Mouse (Mus musculus) c-Kit-positive CD71-positive TER-119-negative erythroid progenitor cells, embryonic 14.5 days (primary cell): ENCODE measurements at regions not wholly inside any gene's neighbourhood (a gene's known extent, or its start where the extent isn't known, plus 50 kb on each side); places are given as distances from the start of the nearest gene placed in this dataset.
A peak's percentile ranks its signal among the peaks of the same experiment; 100 is the strongest.

Experiments used
- DNase-seq: peaks from one replicate; pipeline ENCODE4 v3.0.0-alpha.2; 2013; ENCODE audit warnings: low read depth

DNA sequence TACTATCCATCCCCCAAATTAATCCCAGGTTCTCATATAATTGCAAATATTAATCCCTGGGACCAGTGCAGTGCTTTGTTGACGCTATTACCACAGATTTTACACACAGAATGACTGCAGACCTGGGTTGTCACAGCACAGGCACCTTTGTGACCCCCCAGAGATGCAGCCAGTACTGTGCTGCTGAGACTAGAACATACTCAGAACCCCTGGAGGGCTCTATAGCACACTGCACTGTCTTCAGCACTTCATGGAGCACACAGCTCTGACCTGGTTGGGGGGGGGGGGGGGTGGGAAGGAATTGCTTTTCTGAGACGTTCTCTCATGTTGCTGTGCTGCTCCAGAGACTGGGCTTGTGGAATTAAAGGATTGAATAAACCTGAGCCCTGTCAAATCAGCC, 154.9 kb upstream of the Gm34302 start:
- no peak for DNase-seq

DNA sequence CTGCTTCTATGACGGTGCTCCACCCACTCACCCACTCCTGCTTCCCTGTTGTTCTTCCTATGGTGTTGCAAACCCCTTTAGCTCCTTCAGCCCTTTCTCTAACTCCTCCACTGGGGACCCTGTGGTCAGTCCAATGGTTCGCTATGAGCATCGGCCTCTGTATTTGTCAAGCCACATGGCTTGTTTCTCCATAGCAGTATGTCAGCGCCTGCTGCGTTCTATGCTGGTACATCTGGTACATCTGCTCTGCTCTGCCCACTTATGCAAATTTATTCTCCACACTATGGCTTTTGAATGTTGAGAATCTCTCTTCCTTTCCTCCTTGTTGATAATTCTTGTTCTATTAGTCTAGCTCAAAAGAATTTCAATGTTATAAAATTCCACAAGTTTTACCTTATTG, 154.2 kb upstream of the Gm34302 start:
- no peak for DNase-seq

DNA sequence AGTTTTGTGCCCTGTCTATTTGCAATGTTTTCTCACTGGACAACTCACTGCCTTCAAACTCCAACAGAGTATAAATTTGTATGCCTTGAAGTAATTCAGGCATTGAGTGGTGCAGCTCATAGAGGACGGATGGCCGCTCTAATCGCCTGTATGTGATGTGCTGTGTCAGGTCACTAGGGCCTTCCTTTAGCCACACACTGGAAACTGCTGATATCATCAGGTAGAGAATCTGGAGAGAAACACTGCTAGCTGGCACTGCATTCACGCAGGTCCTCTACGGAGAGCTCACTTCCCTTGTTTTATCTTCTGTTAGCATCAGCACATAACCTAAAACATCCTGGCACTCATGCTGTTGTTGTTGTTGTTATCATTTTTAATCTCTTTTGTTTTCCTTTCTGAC, 144.0 kb upstream of the Gm34302 start:
- DNase-seq = no peak

DNA sequence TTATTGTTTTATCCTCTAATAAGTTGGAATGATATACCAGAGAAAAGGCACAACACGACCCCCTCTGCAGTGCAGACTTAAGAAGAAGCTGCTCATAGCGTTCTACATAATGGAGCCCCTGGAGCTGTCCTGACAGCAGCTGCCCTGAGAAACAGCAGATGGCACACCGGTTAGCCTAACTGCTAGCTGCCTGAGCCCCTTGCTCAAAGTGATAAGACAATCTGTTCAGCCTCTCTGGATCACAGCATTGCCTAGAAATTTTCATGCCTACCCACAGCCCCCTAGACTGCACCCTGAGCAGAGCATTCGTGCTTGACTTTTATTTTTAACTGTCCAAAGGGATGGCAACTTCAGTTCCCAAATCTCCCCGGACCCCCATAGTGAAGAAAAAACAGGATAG, 132.4 kb upstream of the Gm34302 start:
- no peak for DNase-seq

DNA sequence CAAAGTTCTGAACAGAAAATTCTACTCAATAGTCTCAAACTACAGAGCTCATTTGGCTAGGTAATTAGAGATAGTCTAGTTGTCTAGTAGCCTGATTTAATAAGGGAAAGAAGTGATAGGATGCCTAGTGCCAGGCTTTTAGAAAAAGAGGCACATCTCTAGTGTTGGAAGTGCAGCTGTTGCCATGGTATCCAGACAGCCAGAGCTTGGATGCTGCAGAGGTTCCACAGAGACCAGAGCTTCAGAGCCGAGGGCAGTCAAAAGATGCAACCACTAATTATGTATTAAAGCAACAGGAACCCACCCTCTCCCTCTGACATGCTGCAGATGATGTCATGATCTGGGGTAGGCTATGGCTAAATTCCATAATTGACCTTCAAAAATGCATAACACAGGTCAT, 130.0 kb upstream of the Gm34302 start:
- DNase-seq = no peak

DNA sequence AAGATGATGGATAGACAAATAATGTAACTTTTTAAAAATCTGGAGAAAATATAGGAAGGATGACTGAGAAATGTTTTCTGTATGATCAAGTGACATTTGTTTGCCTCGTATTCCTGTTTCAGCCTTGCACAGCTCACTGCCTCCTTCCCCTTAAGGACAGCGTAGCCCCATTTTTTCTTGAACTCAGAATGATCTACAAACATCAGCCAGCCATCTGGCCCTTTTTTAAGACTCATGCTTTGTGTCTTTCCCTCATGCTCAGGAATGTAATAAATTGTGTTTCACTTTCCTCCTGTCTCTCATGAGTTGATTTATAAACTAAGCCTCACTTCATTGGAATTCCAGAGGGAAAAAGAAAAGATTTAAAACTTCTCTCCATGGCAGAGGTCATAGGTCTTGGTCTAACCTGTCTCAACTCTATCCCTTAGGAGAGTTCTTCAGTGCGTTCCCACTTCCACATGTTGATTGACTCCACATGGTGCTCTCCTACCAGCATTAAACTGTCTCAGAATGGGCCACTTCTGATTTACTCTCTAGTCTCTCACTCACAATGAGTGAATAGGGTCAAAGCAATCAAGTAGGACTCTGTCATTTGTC, 129.2 kb upstream of the Gm34302 start:
- DNase-seq = no peak

DNA sequence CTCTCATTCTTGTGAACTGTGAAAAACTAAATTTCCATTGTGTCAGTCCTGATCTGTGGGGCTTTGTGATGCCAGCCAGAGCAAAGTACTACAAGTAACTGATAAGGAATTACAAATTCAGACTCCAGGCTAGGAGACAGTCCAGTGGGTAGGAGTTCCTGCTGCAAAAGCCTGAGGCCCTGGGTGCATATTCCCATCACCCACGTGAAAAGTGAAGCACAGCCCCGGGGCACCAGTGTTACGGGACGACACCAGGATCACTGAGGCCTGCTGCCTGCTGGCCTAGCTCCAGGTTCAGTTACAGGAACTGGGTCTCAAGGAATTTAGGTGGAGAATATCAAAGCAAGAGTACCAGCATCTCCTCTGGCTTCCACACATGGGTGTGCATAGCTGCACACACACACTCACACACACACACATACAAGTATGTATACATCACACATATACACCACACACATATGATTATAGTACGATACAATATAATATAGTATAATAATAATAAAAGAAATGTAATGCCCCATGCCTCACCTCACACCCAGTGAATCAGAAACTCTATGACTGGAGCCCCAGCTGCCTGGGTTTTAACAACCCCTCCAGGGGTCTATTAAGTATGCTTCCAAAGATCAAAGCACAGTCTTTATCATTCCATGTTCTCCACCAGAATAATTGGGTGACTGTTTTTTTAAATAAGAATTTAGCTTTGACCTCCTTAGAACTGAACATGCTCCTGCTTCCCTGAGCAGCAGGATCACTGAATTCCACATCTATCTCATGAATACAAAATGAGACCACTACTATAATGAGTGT, 126.6 kb upstream of the Gm34302 start:
- DNase-seq = no peak

DNA sequence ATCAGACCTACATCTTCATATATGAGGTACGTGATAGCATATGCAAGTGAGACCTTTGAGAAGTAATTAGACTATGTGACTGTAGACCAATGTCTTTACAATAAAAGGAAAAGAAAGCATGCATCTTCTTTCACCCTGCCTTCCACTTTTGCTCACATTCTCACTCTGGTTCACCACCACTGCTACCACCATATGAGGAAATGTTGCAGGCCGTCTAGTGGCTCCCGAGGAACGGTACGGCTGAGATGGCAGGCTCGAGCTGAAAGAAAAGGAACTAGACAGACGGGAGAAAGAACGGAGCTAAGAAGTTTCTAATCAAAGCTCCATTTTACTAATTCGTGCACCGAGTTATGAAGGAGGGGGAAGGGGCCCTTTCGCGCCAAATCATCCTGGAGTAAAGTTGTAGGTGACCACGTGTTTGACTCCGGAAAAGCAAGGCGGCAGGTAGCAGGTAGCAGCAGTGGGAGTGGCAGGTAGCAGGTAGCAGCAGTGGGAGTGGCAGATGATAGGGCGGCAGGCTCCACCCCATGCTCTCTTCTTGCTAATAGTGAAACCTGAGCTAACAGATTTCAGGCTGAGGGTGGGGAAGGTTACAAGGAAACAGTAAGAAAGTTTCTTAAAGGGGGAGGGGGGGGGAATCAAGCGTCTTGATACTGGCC, 125.9 kb upstream of the Gm34302 start:
- DNase-seq = no peak

DNA sequence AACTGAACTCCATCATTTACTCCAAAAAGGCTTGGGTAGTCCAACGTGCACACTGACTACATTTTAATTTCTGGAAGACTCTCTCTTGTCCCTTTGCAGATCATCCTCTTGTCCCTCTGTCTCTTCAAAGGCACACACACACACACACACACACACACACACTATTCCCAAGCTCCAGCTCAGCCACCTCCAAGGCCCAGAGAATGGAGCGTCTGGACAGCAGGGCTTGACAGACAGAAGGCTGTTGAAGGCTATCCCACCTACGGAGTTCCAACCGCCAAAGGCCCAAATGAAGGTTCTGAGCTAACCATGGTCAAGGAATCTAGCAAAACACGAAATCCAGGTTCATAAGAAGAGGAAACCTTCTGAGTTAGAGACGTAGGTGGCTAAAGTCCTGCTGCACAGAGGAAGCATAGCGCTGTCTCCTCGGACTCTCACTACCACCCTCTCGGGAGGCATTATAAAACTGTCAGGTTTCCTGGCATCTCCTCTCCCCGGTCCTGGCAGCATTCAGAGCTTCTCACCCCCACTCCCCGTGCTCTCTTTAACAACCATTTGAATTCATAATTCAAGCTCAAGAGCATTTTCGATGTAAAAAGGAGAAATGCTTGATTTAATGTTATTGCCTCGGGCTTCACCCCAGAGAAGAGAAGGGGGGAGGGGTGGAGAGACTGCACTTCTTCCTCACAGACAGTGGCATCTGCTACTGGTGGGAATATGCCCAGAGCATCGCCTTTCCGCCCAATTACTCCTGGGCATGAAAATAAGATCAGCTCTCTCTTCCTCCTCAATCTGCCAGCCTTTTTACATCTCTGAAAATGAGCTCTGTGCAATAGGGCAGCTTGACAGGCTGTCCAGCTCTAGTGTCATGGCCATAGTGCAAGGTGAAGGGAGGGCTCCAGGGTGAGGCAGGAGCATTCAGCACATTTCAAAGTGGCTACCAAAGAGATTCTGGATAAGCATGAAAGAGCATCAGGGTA, 99.3 kb upstream of the Gm34302 start:
- no peak for DNase-seq

DNA sequence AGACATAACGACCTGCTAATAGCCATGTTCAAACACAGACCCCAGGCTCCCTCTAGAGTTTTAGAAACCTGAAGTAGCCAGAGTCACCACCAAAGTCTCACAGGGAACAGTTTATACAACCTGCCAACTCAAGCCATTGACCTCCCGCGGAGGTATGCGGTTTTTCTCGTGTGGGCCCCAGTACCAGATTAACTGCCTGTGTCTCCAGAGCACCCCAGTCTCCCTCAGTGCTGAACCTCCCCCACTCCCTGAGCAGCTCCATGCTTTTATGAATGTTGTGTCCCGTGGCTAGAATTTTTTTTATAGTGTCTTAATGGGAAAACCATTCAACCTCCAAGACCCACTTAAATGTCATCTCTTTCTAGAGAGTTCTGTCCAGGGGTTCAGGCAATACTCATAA, 98.5 kb upstream of the Gm34302 start:
- DNase-seq = no peak

DNA sequence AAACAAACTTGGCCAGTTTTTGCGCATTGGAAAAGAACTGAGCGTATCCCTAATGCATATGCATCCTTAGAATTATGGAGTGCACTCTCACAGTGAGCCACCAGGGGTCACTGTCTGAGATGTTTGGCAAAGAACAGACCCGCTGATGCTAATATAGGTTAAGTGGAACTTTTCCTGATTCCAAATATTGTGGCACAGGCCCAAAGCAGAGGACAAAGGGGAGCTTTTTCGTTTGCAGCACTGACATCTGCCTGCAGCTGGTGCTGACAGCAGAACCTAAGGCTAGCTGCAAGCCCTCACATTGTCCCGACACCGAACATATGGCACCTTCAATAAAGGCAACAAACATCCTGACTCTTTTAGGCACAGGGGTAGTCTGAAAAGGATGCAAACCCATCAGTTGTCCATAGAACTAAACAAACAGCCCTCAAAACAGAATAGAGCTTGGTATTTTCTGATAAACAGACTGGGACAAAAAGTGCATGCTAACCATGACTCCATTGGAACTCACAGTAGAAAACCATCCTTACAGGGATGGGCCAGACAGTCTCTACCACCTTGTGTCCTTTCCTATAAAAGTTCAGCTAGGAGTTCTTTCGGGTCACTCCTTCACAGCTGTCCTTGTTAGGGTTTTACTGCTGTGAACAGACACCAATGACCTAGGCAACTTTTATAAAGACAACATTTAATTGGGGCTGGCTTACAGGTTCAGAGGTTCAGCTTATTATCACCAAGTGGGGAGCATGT, 87.1 kb upstream of the Gm34302 start:
- peak; percentile 16 for DNase-seq

DNA sequence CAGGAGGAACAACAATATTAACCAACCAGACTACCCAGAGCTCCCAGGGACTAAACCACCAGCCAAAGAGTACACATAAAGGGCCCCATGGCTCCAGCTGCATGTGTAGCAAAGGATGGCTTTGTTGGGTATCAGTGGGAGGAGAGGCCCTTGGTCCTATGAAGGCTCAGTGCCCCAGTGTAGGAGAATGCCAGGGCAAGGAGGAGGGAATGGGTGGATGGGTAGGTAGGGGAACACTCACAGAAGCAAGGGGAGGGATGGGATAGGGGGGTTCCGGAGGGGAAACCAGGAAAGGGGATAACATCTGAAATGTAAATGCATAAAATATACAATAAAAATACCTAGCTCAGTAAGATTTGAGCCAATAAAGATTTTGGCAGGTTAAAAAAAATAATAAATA, 86.4 kb upstream of the Gm34302 start:
- no peak for DNase-seq

DNA sequence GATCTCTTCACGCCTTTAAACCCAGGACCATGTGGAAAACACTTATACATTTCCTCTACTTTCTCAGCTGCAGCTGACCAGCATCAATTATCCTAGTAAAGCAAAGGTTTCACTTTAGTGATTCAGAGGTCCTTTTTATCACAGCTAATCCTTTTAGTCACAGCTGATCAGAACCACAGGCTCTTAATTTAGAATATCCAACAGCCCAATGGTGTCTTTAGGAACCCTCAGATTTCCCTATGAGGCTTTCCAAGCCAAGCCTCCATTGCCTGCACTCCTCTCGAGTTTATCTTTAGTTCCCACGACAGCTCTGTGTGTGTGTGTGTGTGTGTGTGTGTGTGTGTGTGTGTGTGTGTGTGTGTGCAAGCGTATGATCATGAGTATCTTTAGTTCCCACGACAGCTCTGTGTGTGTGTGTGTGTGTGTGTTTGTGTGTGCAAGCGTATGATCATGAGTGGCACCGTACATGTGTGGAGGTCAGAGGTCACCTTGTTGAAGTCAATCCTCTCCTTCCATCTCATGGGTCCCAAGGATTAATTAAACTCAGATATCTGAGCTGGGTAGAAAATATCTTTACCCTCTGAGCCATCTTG, 85.4 kb upstream of the Gm34302 start:
- DNase-seq = no peak

DNA sequence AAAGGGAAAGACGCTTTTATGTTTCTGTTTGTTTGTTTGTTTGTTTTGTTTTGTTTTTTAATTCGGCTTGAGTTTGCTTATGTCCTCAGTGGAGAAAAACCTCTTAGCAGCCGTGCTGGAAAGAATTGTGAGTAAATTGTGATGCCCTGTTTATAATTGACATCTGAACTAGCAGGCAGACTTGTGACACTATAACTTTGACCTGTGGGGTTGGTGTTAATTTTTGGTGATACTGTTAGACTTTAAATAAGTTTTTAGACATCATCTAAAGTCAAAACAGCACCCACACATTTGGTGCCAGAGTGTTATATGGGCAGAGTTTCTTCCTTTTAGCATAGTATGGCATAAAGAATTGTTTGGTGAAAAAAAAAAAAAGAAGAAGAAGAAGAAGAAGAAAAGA, 84.0 kb upstream of the Gm34302 start:
- DNase-seq = no peak

DNA sequence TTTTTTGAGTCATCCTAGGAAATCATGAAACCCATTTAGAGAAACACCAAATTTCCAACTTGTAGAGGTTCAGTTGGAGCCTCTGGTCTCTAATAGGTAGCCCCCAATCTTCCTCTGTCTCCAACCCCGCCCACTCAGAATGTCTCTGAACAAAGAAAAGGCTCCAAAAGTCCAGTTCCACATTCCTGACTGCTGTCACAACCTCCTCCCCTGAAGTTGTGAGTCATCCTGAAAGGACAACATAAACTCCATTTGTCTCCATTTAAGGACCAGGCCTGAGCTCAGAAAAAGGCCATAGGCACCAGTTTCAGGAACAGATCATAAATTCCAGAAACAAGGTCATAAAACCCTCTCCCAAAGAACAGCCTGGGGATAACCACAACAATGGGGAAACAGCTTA, 79.4 kb upstream of the Gm34302 start:
- no peak for DNase-seq

DNA sequence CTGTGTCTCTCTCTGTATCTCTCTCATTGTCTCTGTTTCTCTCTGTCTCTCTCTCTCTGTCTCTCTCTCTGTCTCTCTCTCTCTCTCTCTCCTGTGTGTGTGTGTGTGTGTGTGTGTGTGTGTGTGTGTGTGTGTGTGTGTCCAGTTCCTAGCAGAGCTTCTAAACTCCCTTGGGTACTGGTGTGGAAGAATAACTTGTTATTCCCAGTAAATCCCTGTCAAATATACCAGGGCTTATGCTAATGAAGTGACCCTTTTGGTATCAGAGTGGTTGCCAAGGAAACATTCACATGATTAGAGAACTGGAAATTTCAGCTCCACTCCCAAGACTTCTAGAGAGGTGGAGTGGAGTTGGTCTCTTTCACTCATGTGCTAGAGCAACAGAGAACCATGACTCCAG, 78.9 kb upstream of the Gm34302 start:
- no peak for DNase-seq

DNA sequence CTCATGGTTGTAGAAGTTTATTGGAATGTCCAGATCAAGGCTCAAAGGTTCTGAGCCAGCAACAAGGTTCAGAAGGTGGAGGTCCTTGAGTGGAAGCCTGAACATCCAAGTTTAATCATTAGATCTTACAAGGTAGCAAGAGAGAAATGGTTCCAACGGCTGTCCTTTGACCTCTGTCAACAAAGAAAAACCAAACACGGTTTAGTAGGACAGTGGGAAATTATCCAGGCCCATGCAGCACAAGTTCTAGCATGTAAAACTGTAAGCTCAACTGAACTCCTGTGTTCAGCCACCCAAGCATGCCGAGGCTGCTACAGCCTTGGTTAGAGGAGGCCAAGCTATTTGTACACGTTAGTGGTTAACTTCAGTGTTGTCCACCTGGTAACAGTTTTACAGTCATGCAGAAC, 77.1 kb upstream of the Gm34302 start:
- no peak for DNase-seq

DNA sequence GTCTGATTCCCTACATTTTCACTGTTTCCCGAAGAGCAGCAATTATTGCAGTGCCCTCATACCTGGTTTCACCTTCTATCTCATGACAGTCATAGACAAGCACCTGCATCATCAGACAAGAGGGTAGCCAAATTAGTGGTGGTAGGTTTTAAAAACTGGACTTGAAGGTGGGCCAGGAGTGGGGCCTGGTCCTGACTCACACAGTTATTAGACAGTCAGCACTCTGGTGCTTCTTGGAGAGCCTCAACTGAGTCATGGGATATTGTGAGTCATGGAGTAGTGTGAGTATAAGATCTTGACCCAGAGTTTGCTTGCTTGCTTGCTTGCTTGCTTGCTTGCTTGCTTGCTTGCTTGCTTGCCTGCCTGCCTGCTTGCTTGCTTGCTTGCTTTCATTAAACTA, 73.1 kb upstream of the Gm34302 start:
- DNase-seq = no peak

DNA sequence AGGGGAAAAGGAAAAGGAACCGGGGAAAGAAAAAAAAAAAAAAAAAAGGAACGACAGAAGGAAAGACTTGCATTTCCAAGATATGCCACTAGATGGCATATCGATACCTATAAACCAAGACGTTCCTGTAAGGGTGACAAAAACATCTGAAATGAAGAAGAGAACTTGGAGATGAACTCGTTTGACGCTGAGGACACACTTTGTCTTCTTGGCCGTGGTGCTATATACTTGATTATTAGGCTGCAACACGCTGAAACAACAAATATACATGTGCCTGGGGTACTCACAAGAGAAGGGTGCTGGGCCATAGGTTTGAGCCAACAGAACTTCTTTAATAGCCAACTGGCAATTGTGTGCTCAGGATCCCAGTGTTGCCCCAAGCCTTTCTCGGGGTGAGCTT, 71.2 kb upstream of the Gm34302 start:
- peak; percentile 6 for DNase-seq

DNA sequence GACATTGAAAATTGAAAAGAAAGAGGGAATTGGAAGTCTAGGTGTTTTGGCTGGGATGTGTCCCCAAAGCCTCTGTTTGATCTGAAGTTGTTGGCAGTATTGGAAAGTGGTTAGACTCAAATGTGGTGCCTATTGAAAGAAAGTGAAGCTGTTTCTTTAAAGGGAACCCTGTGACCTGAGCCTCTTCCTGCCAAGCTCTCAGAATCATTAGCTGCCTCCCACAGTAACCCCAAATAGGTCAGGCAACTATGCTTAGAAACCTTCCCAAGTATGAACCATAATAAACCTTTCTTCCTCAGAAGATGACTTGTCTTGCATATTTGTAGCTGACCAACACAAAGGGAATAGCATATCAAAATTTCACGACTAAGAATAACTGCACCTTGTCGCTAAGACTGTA, 69.7 kb upstream of the Gm34302 start:
- DNase-seq = no peak

DNA sequence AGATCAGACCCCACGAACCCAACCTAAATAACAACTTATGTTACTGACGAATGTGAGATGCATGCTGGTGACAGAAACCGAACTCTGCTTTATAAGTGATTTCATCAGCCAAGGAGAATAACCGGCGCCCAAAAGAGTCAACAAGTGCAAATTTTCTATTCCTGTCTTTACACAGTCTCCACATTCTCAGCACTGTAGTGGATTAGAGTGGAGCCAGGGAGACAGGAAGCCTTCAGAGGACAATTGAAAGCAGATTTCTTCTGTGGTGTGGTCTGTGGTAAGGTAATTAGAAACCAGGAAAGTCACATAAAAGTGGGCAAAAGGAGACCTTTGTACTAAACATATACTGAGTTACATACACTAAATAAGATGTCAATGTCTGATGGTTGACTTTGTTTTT, 68.0 kb upstream of the Gm34302 start:
- no peak for DNase-seq
